Mouse (Mus musculus) hindbrain, embryonic 11.5 days (tissue): ENCODE measurements around the gene Mblac2. TPM values are rescaled to one million over a fixed set of nuclear protein-coding genes. Genes with fewer than 3 reads are reported as not detected.

Source experiments
- ATAC-seq: fragments of 200-750 bp; cut with Nextera tagmentation; 2 replicates; pipeline ENCODE4 v1.8.0; 2017; ENCODE audit warnings: mild to moderate bottlenecking, moderate TSS enrichment, moderate library complexity; ENCODE audit not compliant: low FRiP score
- DNase-seq: peaks from one replicate; pipeline ENCODE4 v3.0.0-alpha.2; 2015; ENCODE audit warnings: low spot score
- H3K27ac ChIP-seq: fragments of 300-500 bp; sonication (generic); 2 replicates; pipeline ENCODE4 v1.5.1; 2014; ENCODE audit warnings: mild to moderate bottlenecking, low read depth, low read length
- H3K27me3 ChIP-seq: fragments of 300-500 bp; sonication (generic); 2 replicates; pipeline ENCODE4 v1.6.1; 2014; ENCODE audit warnings: mild to moderate bottlenecking, low read length, moderate library complexity, mixed read lengths; ENCODE audit not compliant: control insufficient read depth, insufficient read depth
- H3K36me3 ChIP-seq: fragments of 300-500 bp; sonication (generic); 2 replicates; pipeline ENCODE4 v1.6.1; 2014; ENCODE audit warnings: mild to moderate bottlenecking, low read length, moderate library complexity, mixed read lengths; ENCODE audit not compliant: control insufficient read depth, insufficient read depth
- H3K4me1 ChIP-seq: fragments of 300-500 bp; sonication (generic); replicated peaks from 2 replicates; pipeline ENCODE4 v1.6.1; 2014; ENCODE audit warnings: low read length, mixed read lengths; ENCODE audit not compliant: control insufficient read depth, insufficient read depth
- H3K4me2 ChIP-seq: fragments of 300-500 bp; sonication (generic); replicated peaks from 2 replicates; pipeline ENCODE4 v1.6.1; 2014; ENCODE audit warnings: mild to moderate bottlenecking, low read depth, low read length
- H3K4me3 ChIP-seq: fragments of 300-500 bp; sonication (generic); 2 replicates; pipeline ENCODE4 v1.5.1; 2014; ENCODE audit warnings: low read depth, low read length
- H3K9ac ChIP-seq: fragments of 300-500 bp; sonication (generic); 2 replicates; pipeline ENCODE4 v1.6.1; 2014; ENCODE audit warnings: low read depth, low read length
- H3K9me3 ChIP-seq: fragments of 300-500 bp; sonication (generic); 2 replicates; pipeline ENCODE4 v1.6.1; 2016; ENCODE audit warnings: low read length; ENCODE audit not compliant: control insufficient read depth
- WGBS: fragments of 180-500 bp; shearing (Covaris S2); extraction: QIAGEN DNeasy Blood & Tissue Kit; methylation state at CpG from one replicate; pipeline ENCODE4 v1.1.7; 2014; 5-methylcytosine and 5-hydroxymethylcytosine counted together
- polyA plus RNA-seq: library from polyadenylated mRNA; unstranded; fragments of >200 nt; fragmentation: Nextera tagmentation; extraction: Ambion mirVana; gene quantifications from 2 replicates; pipeline ENCODE4 v1.2.1, GENCODE M21; 2014

Gene Mblac2
- polyA plus RNA-seq, 1 experiment from 2014 or later = 8.8 TPM

- H3K9ac ChIP-seq = no peak overlapping the region
Observed at GRCm38 (mm10) chr13:81754878-81755277, 43.7 kb downstream of the Mblac2 start.

DNA sequence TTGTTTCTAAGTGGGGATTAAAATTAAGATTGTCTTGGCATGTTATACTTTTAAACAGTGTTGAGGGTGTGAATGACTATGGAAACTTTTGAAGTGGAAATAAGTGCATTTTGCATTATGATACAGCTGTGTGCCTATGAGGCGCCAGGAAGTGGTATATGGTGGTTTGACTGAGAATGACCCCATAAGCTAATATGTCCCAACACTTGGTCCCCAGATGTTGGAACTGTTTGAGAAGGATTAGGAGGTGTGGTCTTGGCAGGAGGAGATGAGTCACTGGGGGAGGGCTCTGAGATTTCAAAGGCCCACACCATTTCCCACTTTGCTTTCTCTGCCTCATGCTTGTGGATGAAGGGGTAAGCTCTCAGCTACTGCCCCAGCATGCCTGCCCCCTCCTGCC, 44.2 kb downstream of the Mblac2 start:
- Histone ChIP-seq H3K4me1 (no peaks in the 10 kb centered on the region), H3K9me3 (no peaks in the 10 kb centered on the region), H3K4me3 (no peak overlapping the region), H3K4me2 (no peak overlapping the region), H3K36me3 (no peaks in the 10 kb centered on the region), H3K27ac (no peak overlapping the region), H3K9ac (no peak overlapping the region), H3K27me3 (no peaks in the 10 kb centered on the region)
- ATAC-seq = no peak
- 80% methylated on average over 1 of the region's 1 CpGs for WGBS
- DNase-seq = no peak

More at GRCm38 (mm10) chr13:81754878-81755277, 43.7 kb downstream of the Mblac2 start:
- Histone ChIP-seq H3K27ac (no peak overlapping the region), H3K4me2 (no peak overlapping the region), H3K9me3 (no peaks in the 10 kb centered on the region), H3K36me3 (no peaks in the 10 kb centered on the region), H3K4me1 (no peaks in the 10 kb centered on the region), H3K27me3 (no peaks in the 10 kb centered on the region), H3K4me3 (no peak overlapping the region)
- ATAC-seq (no peak), DNase-seq (no peak)

- H3K9ac ChIP-seq = no peak overlapping the region
- DNase-seq (no peak), ATAC-seq (no peak)
- H3K27ac ChIP-seq = no peak overlapping the region
- no peaks in the 10 kb centered on the region for H3K4me1 ChIP-seq
- H3K27me3 ChIP-seq = no peaks in the 10 kb centered on the region
- no peak overlapping the region for H3K4me2 ChIP-seq
- H3K36me3 ChIP-seq = no peaks in the 10 kb centered on the region
- WGBS = 92% methylated on average over 5 of the region's 5 CpGs
- H3K9me3 ChIP-seq = no peaks in the 10 kb centered on the region
- no peak overlapping the region for H3K4me3 ChIP-seq
Observed at GRCm38 (mm10) chr13:81757058-81757660, 46.0 kb downstream of the Mblac2 start.

- Histone ChIP-seq H3K9me3 (no peaks in the 10 kb centered on the region), H3K27ac (no peak overlapping the region), H3K4me3 (no peak overlapping the region), H3K4me2 (no peak overlapping the region), H3K9ac (no peak overlapping the region), H3K27me3 (no peaks in the 10 kb centered on the region), H3K4me1 (no peaks in the 10 kb centered on the region), H3K36me3 (no peaks in the 10 kb centered on the region)
- DNase-seq = peak; percentile 72
- WGBS = 33% methylated on average over 3 of the region's 3 CpGs
- peak; percentile 58; the same call in 1 of the 2 replicates for ATAC-seq
Observed at GRCm38 (mm10) chr13:81760379-81760778, 49.2 kb downstream of the Mblac2 start.

GRCm38 (mm10) chr13:81761566-81762186, 50.5 kb downstream of the Mblac2 start:
- WGBS = 31% methylated on average over 14 of the region's 14 CpGs
- Histone ChIP-seq H3K4me3 (no peak overlapping the region), H3K27me3 (no peaks in the 10 kb centered on the region), H3K9me3 (no peaks in the 10 kb centered on the region), H3K27ac (no peak overlapping the region), H3K36me3 (no peaks in the 10 kb centered on the region), H3K4me2 (no peak overlapping the region), H3K9ac (no peak overlapping the region), H3K4me1 (no peaks in the 10 kb centered on the region)
- peak; percentile 55 for DNase-seq
- ATAC-seq = peak; percentile 50; the same call in 1 of the 2 replicates

GRCm38 (mm10) chr13:81764173-81764572, 53.0 kb downstream of the Mblac2 start:
- no peak overlapping the region for H3K9ac ChIP-seq
- no peak for DNase-seq
- H3K27ac ChIP-seq = no peak overlapping the region
- no peaks in the 10 kb centered on the region for H3K9me3 ChIP-seq
- no peak overlapping the region for H3K4me3 ChIP-seq
- no peaks in the 10 kb centered on the region for H3K4me1 ChIP-seq
- H3K27me3 ChIP-seq = no peaks in the 10 kb centered on the region
- ATAC-seq = no peak
- H3K4me2 ChIP-seq = no peak overlapping the region
- no peaks in the 10 kb centered on the region for H3K36me3 ChIP-seq
- WGBS = 92% methylated on average over 5 of the region's 5 CpGs

- H3K27me3 ChIP-seq = no peaks in the 10 kb centered on the region
- no peaks in the 10 kb centered on the region for H3K4me1 ChIP-seq
- WGBS = 83% methylated on average over 7 of the region's 7 CpGs
- H3K9ac ChIP-seq = no peak overlapping the region
- H3K36me3 ChIP-seq = no peaks in the 10 kb centered on the region
- ATAC-seq = peak; percentile 59; the same call in 1 of the 2 replicates
- no peaks in the 10 kb centered on the region for H3K9me3 ChIP-seq
- H3K27ac ChIP-seq = no peak overlapping the region
- no peak overlapping the region for H3K4me3 ChIP-seq
- peak; percentile 68 for DNase-seq
- H3K4me2 ChIP-seq = no peak overlapping the region
Observed at GRCm38 (mm10) chr13:81767038-81767659, 56.0 kb downstream of the Mblac2 start.

GRCm38 (mm10) chr13:81776217-81776616, 65.1 kb downstream of the Mblac2 start:
- no peak overlapping the region for H3K4me3 ChIP-seq
- H3K4me1 ChIP-seq = no peaks in the 10 kb centered on the region
- ATAC-seq (no peak), DNase-seq (no peak)
- H3K9me3 ChIP-seq = no peaks in the 10 kb centered on the region
- no peak overlapping the region for H3K9ac ChIP-seq
- no peaks in the 10 kb centered on the region for H3K27me3 ChIP-seq
- WGBS = 81% methylated on average over 3 of the region's 3 CpGs
- no peaks in the 10 kb centered on the region for H3K36me3 ChIP-seq
- H3K27ac ChIP-seq = no peak overlapping the region
- no peak overlapping the region for H3K4me2 ChIP-seq

- Histone ChIP-seq H3K4me1 (no peaks in the 10 kb centered on the region), H3K27me3 (no peaks in the 10 kb centered on the region), H3K9me3 (no peaks in the 10 kb centered on the region), H3K4me2 (peak overlapping the region; percentile 45), H3K4me3 (peak overlapping the region; percentile 67), H3K36me3 (no peaks in the 10 kb centered on the region), H3K9ac (peak overlapping the region; percentile 32), H3K27ac (0 out of 2 replicates have a peak overlapping the region, but pooled peaks have one; percentile 96)
- no peak for DNase-seq
- WGBS = 56% methylated on average over 9 of the region's 9 CpGs
- ATAC-seq = no peak; the same call in 1 of the 2 replicates
Observed at GRCm38 (mm10) chr13:81782475-81782874, 71.3 kb downstream of the Mblac2 start.
